Mouse (Mus musculus) urinary bladder, postnatal 4 days (tissue): ENCODE measurements at regions not wholly inside any gene's neighbourhood (a gene's known extent, or its start where the extent isn't known, plus 50 kb on each side); places are given as distances from the start of the nearest gene placed in this dataset.
A peak's percentile ranks its signal among the peaks of the same experiment; 100 is the strongest.

ENCODE experiments used
- DNase-seq, 2 experiments: peaks; one replicate each; pipeline ENCODE4 v3.0.0; 2021 to 2022; ENCODE audit warnings: low spot score in 2 of 2

DNA sequence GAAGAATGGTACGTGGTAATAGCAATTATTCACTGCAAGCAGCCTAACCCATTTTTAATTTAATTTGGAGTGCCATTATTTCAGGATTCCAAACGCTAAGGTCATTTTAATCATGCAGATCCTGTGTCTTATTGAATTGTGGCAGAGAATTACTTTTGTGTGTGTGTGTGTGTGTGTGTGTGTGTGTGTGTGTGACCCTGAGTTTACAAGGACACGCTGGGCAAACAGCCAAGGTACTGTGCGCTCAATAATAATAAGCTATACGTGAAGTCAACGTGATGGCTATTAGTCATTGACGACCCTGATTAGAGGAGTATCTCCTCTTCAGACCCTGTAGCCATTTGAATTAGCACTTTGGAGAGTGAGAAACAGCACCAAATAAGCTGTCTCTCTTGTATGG is 144.1 kb downstream of the Klf7 start:
- DNase-seq = no peak

DNA sequence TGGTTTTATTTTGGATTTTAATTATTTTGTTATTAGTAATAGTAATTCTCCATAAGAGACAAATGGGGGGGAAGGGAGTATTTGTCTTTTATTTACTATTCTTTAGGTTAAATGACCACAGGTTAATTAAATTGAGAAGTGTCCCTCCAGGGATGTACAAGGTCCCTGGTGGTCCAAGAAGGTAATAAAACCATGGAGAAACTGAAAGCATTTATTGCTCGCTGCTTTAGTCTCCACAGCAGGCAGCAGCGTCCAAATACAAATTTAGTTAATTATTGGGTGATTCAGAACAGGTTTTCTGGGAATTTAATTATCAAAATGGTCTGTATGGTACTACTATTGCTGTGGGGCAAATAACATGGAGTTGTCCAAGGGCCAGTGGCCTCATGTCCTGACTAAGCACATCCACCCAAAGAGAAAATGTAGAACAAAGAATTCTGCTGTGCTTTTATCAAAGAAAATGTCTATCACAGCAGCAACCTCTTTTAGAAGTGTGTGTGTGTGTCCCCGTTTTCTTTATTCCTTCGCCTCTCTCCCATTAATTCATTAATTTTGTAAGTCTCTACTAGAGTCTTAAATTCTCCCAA is 144.7 kb downstream of the Klf7 start:
- DNase-seq = no peak

DNA sequence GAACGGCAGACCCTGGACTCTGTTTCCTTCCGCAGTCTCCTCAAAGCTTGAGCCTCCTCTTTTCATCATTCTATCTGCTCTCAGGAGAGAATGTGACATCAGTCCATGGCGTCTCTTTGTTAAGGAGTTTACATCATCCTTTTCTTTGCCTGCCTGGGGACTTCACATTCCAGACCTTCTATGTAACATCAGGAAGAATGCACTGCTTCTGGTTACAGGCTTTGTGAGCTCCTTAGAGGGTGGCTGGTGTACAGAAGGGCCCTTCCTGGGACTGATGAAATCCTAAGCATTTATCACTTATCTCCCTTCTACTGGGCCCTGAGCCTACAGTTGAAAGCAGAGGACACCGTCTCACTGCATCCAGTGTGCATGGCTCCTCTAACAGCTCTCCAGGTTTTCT is 145.2 kb downstream of the Klf7 start:
- DNase-seq = no peak

DNA sequence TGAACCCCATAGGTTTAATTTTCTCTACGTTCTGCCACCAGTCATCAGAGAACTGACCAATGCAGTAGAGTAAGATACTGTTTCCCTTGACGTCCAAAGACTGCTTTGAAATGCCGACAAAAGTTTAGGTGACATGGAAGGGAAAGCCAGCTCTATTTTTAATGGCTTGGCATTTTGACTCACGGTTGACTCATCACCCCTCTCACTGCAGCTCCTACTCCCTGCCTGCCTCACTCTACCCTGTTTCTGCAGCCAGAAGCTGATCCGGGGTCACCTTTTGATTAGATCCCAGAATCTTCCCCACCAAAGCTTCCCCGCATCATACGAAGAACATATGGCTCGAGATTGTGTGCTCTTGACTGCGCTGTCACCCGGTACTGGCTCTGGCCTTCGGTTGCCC is 154.2 kb downstream of the Klf7 start:
- no peak for DNase-seq

DNA sequence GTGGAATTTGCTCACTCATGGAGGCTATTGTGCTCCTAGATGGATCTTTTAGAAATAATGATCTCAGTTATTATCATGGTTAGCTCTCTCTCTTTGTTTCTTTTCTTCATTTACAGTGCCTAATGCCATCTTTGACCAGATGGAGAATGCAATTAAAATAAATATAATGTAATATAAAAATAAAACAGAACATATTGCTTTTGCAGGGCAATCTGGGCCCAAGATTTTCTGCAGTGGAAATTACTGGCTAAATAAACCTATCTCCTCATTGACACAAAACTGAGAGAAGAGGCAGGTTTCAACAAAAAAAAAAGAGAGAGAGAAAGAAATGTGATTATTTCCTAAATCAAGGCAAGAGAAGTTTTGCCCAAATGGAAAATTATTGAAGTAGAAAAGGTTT is 156.6 kb downstream of the Klf7 start:
- DNase-seq = no peak

DNA sequence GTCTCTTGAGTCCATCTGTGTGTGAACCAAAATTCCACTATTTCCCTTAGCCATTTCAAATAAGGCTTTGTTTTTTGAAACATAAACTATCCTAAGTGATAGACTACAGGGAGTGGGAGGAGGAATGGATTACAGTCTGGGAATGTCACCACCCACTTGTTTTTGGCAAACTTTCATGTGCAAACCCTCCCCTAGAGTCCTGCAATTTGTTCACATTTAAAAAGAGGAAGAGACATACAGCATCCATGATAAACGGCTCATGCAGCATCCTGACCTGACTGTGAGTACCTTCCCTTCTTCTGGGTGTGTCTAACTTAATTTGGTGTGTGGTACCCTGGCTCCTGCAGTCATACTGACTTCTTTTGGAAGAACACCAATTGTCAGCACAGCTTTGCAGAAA is 157.6 kb downstream of the Klf7 start:
- DNase-seq = no peak

DNA sequence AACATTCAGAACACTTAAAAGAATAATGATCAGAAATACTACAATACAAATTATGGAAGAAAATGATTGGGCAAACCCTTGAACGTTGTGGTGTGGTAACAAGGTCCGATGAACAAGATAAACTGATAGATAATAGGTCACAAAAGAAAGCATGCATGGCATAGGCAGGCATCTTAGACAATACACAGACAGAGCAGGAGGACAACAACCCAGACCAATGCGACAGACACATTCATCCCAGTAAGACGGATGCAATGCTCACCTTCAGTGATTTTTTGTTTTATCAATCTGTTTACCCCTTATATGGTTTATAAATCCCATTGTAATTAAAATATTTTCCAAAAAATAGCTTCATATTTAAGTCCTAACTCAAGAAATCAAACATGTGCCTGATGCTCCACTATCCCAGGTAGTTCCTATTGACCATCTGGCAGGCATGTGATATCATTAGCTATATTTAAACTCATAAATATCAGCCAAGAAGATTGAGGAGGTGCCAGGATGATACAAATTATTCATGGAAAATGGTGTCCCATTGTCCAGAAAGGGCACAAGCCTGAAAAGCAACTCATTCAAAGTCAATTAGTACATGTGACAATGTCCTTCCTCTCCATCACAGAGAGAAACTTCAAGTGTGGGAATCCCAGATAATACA is 166.3 kb downstream of the Klf7 start:
- no peak for DNase-seq

DNA sequence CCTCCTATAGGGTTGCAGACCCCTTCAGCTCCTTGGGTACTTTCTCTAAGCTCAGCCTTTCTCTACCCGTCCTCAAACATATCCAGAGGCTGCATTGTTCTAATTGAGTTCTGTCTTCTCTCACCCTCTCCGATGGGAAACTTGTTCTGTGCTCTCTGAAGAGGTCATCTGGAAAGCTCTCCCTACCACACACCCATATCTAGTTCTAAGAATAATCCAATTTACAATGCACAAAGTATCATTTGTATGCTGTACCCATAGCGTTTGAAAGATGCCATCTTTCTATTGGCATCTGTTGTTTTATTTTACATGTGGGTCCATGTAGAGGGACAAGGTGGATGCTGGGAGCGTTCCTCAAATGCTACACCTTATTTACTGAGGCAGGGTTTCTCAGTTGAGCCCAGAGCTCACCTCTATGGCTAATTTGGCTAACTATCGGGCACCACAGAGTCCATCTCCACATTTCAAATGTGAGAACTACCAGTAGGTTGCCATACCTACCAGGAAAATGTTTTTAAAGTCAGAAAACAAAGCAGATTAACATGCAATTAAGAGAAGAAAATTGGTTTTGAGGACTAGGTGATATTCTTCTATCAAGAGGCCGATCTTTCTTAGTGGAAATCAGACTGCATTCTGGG is 167.1 kb downstream of the Klf7 start:
- no peak for DNase-seq

DNA sequence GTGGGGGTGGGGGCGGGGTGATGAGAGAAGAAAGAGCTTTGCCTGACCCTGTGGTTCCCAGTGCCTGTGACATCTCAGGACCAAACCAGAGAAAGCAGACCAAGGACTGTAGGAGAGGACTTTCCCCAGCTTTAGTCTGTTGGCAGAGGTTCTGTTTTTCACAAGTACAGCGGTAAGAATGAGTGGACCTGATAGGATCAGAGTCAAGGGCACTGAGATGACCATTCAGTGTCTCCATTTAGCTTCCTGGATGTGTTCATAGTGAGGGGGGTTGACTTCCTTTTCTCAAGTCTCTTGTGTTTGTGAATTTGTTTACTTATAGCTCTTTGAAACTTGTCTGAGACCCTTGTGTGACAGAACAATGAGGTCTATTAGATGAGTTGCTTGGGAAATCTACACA is 167.9 kb downstream of the Klf7 start:
- DNase-seq = no peak

DNA sequence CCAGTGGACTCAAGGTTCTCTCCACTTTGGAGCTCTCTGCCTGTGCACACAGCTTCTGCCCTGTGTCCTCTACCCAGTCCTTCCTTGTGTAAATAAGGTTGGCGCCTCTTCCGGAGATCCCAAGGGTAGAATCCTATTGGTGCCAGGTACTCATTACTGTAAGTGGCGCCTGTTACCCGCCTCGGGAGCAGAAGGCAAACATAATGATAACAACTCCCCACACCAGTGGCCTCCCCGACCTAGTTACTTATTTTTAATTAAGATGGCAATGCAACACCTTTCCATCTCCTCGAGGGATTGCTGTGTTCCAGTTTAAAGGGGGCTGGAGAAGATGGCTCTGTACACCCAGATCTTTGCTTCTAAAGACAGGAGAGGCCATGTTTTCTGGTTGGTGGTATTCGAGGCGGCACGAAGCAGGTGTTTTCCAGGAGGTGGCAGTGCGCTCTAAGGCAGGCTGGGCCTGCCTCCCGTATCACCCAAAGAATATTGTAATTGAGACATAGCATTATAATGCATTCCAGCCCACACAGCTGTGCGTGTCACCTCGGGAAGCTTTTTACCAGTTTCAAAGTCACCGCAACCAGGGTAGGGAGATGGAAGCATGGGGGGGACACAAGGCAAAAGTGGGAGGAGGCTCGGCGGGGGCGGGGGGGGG is 168.7 kb downstream of the Klf7 start:
- peak in 1 of 2 experiments; percentile 31 for DNase-seq

DNA sequence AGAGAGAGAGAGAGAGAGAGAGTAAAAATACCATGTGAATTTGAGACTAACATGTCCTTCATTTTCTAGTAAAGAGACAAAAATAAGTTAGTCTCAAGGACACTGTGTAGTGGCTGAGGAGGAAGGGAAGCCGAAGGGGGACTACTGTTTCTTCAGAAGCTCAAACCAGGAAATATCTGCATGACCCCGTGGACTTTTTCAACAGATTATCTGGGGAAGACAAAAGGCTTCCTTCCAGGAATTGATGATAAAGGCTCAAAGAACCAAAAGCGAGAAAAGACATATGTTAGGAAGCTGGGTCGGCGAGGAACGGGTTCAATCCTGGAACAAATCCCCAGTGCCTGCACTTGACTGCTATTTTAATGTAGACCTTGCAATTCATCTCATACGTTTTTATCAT is 170.4 kb downstream of the Klf7 start:
- DNase-seq = no peak

DNA sequence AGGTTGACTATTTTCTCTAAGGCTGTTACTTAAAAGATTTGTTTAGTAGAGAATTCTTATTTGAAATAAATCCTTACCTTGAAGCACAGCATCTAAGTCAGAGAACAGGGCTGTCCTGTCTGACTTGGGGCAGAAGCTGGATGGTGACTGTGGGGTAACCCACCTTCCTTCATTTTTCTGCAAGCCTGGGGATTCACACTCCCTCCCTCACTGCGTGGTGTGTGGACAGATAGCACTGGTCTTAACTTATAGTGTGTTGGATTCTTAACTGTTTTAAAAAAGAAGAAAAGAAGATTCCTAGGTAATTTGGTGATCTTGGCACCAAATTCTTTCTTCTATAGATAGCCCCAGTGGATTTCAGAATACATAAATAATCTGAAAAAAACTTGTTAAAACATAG is 174.8 kb downstream of the Klf7 start:
- no peak for DNase-seq

DNA sequence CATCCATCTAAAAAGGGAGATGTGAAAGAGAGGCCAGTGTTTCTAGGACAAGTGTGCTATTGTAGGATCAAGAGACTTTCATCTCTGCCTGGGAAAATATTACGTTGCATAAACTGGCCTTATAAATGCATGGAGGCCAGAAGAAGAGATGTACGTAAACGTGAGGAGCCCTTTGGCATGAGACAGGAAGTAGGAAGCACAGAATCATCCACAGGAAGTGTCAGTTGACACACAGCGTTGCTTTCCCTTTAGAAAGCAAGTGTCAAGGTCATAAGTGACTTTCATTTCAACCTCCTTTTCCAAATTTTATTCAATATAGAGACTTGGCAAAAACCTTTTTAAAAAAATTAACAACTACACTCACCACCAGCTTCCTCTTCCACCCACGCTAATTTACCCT is 175.2 kb downstream of the Klf7 start:
- DNase-seq = no peak

DNA sequence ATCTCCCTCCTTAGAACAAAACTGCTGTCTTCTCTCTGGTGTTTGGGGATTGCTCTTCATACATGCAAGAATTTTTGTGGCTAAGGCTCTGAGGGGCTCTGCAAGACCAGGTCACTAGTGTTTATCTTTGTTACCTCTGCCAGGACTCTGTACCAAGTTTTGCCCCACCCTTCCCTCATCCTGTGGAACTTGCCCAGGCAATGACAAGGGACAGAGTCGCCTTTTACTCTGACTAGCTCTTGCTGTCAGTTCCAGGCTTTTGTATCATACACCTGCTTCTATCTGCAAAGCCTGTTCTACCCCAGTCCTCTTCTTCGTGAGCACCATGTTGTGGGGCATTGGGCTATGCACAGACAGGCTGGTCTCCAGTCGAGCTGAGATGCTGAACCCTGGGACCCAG is 175.7 kb upstream of the 4933402D24Rik start:
- no peak for DNase-seq

DNA sequence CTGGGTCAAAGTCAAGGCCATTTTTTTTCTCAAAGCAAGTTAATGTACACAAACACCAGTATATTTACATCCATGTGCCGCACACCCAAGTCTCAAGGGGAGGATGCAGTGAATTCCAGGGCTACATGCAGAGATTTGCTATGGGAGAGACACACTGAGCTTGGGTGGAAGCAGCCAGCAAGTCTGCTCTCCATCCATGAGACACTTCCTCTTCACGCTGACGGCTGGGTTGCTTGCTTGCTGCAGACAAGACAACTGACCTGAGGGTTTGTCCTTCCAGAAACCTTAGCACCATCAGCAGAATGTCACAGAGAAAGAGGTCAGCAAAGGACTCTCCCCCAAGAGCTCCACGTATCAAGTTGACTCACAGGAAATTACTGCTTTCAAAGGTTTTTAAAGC is 169.3 kb upstream of the 4933402D24Rik start:
- no peak for DNase-seq

DNA sequence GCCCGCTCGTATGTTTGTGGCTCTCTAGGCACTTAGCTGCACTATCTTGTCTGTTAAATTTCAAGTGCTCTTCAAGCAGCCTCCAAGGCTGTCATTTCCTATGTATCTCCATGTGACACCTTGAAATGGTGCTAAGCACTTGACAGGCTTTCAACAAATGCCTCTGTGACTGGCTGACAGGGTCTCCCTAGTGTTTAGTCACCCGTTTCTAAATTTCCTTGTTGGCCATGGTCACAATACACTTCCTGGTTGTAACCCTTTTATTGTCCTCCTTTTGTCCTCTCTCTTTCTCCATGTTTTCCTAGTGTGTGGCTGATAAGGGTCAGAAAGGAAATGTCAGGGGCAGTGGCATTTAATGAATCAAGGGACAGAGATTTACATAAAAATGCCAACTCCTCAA is 168.4 kb upstream of the 4933402D24Rik start:
- DNase-seq = no peak

DNA sequence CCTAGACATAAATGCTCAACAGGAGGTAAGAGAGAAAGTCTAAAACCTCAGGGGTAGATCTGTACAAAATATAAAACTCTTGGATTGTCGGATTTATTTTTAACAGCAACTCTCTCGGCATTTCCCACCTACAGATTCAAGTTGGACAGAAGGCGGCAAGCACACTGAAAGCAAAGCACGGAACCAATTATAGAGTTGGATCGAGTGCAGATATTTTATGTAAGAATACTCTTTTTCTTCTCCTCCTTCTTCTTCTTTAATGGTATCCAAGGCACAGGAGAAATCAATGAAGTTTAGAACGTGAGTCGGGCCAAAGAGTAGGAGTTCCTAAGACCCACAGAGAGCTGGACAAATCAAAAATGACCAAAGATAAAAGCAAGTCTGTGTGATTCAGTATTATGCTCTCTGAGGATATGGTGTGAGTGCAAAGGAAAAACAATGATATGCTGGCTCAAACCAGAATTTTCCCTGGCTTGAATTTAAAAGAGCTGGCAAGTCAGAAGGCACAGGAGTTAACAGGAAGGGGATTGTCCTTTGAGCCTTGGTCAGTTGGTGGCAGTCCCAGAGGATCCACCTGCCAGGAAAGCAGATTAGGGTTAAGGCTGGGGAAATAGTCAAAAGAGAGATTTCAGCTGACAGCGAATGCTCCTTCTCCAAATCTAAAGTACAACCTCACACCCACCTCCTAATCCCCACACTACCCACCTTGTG is 165.7 kb upstream of the 4933402D24Rik start:
- no peak for DNase-seq

DNA sequence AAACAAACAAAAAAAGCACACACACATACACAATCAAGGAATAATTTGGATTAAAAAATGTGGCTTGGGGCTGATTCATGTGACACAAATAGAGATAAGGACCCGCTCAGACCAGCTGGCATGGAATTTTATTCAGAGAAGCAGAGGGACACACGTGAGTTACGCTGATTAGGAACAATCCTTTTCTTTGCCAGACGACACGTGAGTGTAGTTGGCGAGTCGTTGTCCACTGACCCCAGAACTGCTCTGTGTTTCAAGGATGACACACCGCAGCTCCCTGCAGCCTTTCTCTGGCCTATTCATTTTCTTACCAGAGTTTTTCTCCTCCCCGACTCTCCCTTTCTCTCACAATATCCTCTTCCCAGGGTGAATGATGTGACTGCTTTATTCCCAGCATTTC is 163.4 kb upstream of the 4933402D24Rik start:
- no peak for DNase-seq

DNA sequence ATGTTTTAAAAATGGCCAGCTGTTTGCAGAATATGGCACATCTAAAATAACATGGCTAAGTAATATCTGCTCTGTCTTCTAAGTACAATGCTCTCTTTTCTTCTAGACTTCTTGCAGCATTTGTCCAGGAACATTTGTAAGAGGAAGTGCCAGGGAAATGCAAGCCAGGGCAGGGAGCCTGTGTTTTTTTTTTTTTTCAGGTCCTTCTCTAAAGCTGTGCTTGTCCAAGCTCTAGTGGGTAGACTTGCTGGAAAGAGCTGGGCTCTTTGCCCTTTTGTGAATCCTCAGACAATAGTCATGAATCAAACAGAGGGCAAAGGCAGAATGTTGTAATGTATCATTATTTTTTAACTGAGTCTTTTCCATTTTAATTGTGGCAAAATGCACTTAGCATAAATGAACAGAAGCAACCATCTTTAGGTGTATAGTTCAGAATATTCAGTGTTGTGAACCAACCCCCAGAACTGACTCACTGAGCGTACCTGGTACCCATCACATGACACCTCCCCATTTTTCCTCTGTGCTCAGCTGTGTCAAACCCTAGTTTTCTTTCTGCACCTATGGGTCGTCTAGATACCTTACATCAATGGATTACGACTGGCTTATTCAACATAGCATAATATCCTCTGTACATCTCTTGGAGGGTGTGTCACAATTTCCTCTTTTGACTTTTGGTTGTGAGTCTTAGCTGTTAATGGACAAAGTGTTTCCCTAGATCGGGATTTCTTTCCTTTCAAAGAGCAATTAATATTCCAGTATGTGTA is 160.5 kb upstream of the 4933402D24Rik start:
- DNase-seq = no peak

DNA sequence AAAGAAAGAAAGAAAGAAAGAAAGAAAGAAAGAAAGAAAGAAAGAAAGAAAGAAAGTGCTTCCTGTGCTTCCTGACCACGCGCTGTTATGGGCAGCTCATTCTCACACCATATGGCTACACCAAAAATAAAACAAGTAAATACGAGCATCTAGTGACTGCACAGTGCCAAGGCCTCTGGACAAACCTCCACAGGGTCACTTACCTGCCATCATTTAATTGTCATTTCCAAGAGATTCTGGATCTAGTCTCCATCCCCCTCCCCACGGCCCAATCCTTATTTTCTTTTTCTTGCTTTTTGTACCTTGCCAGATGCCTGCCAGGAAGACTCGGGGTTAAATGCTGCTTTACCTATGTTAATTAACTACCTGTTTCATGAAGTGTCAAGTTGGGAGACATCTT is 159.8 kb upstream of the 4933402D24Rik start:
- DNase-seq = no peak

DNA sequence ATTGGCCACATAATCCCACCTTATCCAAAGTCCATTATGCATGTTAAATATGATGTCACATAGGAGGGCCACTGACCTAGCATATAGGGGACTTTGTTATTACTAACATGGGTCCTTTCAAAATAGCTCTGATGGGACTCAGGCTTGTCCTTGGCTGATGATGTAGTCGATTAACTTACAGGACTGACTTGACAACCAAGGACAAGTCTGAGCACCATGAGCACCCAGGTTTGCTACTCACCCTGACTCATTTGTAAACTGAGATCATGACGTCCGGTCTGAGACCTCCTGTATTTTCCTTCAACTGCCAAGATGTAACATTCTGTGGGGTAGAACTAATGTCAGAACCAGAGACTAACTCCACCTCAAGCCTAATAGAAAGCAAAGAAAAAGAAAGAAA is 159.3 kb upstream of the 4933402D24Rik start:
- DNase-seq = no peak
